29 mouse cellular contexts compared by ENCODE assay signal in the genomic region with DNA sequence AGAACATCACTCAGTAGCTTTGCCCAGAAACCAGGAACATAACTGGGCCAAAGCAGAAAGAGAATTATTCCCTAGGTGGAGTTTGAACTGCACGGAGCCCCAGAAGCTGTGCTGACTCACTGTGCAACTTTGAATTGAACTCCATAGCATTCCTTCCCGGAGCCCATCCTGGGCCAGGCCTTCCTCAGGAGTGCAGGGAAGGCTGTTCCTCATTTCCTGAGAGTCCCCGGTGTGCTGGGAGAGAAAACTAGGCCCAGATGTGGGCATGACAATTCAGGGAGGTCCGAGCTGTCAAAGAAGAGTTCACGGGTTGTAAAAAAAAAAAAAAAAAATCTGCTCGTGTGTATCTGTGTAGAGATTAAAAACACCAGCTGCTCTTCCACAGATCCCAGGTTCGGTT. TPM values are rescaled to one million over a fixed set of nuclear protein-coding genes. Genes with fewer than 3 reads are reported as not detected.
A peak's percentile ranks its signal among the peaks of the same experiment; 100 is the strongest.
DNase-seq lines count a peak whose midpoint lies in the region; ATAC-seq lines count a peak whose summit lies in the region.
"Had no signal": no experiment of that assay in that cellular context is flagged by ENCODE, and none has a peak within 500 bp of the region (broad histone marks: within the 10 kb centered on the region; RNA-seq: fewer than 3 reads in every experiment).

No protein-coding gene starts in this region.

- DNase-seq in forebrain, embryonic 10.5 days (ENCODE audit: extremely low spot score, low spot score) = peak; percentile 25
- peak; percentile 48 for DNase-seq in embryo, embryonic 10 days (ENCODE audit: low spot score)
- DNase-seq in embryonic facial prominence, embryonic 11.5 days (ENCODE audit: low spot score) = peak; percentile 82
- peak; percentile 34 for DNase-seq in limb, embryonic 11.5 days (ENCODE audit: low spot score)
- DNase-seq in urinary bladder, adult 2 months (ENCODE audit: low spot score) = no peak
- DNase-seq in urinary bladder, postnatal 10 days (ENCODE audit: low spot score) = no peak
- DNase-seq in kidney, adult 18-20 months = no peak
- DNase-seq: adrenal gland, postnatal 14 days; cerebellum, adult 11 months; cerebellum, adult 9-11 months; gastrocnemius, adult 2 months; gastrocnemius, postnatal 36 days; heart, adult 18-20 months; heart, postnatal 14 days; kidney, postnatal 25 days; lung, adult 18-20 months; lung, postnatal 4 days; right cerebral cortex, postnatal 25 days; thymus, postnatal 14 days had no signal

- H3K9me3 ChIP-seq in forebrain, embryonic 10.5 days = peaks cover under 1% of the 10 kb centered on the region
- H3K9me3 ChIP-seq in forebrain, embryonic 12.5 days = no peaks in the 10 kb centered on the region
- 0 out of 2 replicates have a peak, but pooled peaks cover under 1% of the 10 kb centered on the region for H3K9me3 ChIP-seq in embryonic facial prominence, embryonic 11.5 days (replicated peaks; ENCODE audit: control insufficient read depth, low read length)
- H3K9me3 ChIP-seq in limb, embryonic 11.5 days (ENCODE audit: control insufficient read depth, low read length) = no peaks in the 10 kb centered on the region
- H3K9me3 ChIP-seq: forebrain, embryonic 15.5 days; G1E; midbrain, embryonic 15.5 days; stomach, embryonic 15.5 days had no signal

- H3K4me3 ChIP-seq in forebrain, embryonic 10.5 days = no peak overlapping the region
- H3K4me3 ChIP-seq in forebrain, embryonic 12.5 days (replicated peaks) = no peak overlapping the region
- no peak overlapping the region for H3K4me3 ChIP-seq in embryonic facial prominence, embryonic 11.5 days (ENCODE audit: low read depth, low read length)
- H3K4me3 ChIP-seq in limb, embryonic 11.5 days (ENCODE audit: low read depth, low read length) = no peak overlapping the region
- H3K4me3 ChIP-seq: forebrain, embryonic 15.5 days; gastrocnemius, adult 2 months; hindbrain, embryonic 13.5 days; liver, embryonic 12.5 days; megakaryocyte, embryonic 14.5 days; midbrain, embryonic 15.5 days; stomach, embryonic 15.5 days had no signal

- no peak overlapping the region for H3K9ac ChIP-seq in forebrain, embryonic 12.5 days
- H3K9ac ChIP-seq in embryonic facial prominence, embryonic 11.5 days (replicated peaks; ENCODE audit: low read length) = no peak overlapping the region
- H3K9ac ChIP-seq in limb, embryonic 11.5 days (ENCODE audit: low read length) = no peak overlapping the region
- H3K9ac ChIP-seq: forebrain, embryonic 15.5 days; hindbrain, embryonic 13.5 days; liver, embryonic 12.5 days; midbrain, embryonic 15.5 days; stomach, embryonic 15.5 days had no signal

- WGBS in forebrain, embryonic 10.5 days = 67% methylated on average over 7 of the region's 7 CpGs
- 77% methylated on average over 7 of the region's 7 CpGs for WGBS in forebrain, embryonic 12.5 days
- 23% methylated on average over 7 of the region's 7 CpGs for WGBS in embryonic facial prominence, embryonic 11.5 days
- 17% methylated on average over 7 of the region's 7 CpGs for WGBS in limb, embryonic 11.5 days

- no peak overlapping the region for H3K4me2 ChIP-seq in forebrain, embryonic 12.5 days
- no peak overlapping the region for H3K4me2 ChIP-seq in embryonic facial prominence, embryonic 11.5 days (ENCODE audit: low read depth, low read length)
- no peak overlapping the region for H3K4me2 ChIP-seq in limb, embryonic 11.5 days (ENCODE audit: low read depth, severe bottlenecking)
- H3K4me2 ChIP-seq: forebrain, embryonic 15.5 days; hindbrain, embryonic 13.5 days; liver, embryonic 12.5 days; midbrain, embryonic 15.5 days; stomach, embryonic 15.5 days had no signal

- H3K36me3 ChIP-seq in forebrain, embryonic 10.5 days (replicated peaks) = no peaks in the 10 kb centered on the region
- H3K36me3 ChIP-seq in forebrain, embryonic 12.5 days (replicated peaks) = no peaks in the 10 kb centered on the region
- no peaks in the 10 kb centered on the region for H3K36me3 ChIP-seq in embryonic facial prominence, embryonic 11.5 days (replicated peaks; ENCODE audit: control insufficient read depth, insufficient read depth, low read depth, low read length)
- no peaks in the 10 kb centered on the region for H3K36me3 ChIP-seq in limb, embryonic 11.5 days (ENCODE audit: control insufficient read depth, insufficient read depth, low read length)
- H3K36me3 ChIP-seq: forebrain, embryonic 15.5 days; G1E; hindbrain, embryonic 13.5 days; liver, embryonic 12.5 days; midbrain, embryonic 15.5 days; stomach, embryonic 15.5 days had no signal

- no peaks in the 10 kb centered on the region for H3K27me3 ChIP-seq in forebrain, embryonic 10.5 days (ENCODE audit: poor library complexity, severe bottlenecking)
- 0 out of 2 replicates have a peak, but pooled peaks cover 3% of the 10 kb centered on the region for H3K27me3 ChIP-seq in forebrain, embryonic 12.5 days
- no peaks in the 10 kb centered on the region for H3K27me3 ChIP-seq in embryonic facial prominence, embryonic 11.5 days (ENCODE audit: control insufficient read depth, insufficient read depth, low read length)
- no peaks in the 10 kb centered on the region for H3K27me3 ChIP-seq in limb, embryonic 11.5 days (ENCODE audit: control insufficient read depth, insufficient read depth, low read length)
- H3K27me3 ChIP-seq: forebrain, embryonic 15.5 days; hindbrain, embryonic 13.5 days; midbrain, embryonic 15.5 days; stomach, embryonic 15.5 days had no signal

- peaks cover 44% of the 10 kb centered on the region for H3K4me1 ChIP-seq in forebrain, embryonic 10.5 days
- H3K4me1 ChIP-seq in forebrain, embryonic 12.5 days = peaks cover 13% of the 10 kb centered on the region; the same call in 1 of the 2 replicates
- peaks cover 6% of the 10 kb centered on the region for H3K4me1 ChIP-seq in embryonic facial prominence, embryonic 11.5 days (ENCODE audit: control insufficient read depth, insufficient read depth, low read length)
- H3K4me1 ChIP-seq in limb, embryonic 11.5 days (ENCODE audit: control insufficient read depth, insufficient read depth, low read length) = peaks cover 24% of the 10 kb centered on the region

- no peak for ATAC-seq in forebrain, embryonic 12.5 days (ENCODE audit: low FRiP score)
- no peak for ATAC-seq in embryonic facial prominence, embryonic 11.5 days (replicated peaks; ENCODE audit: insufficient number of reproducible peaks, low FRiP score, low TSS enrichment, low read depth)
- no peak for ATAC-seq in limb, embryonic 11.5 days (ENCODE audit: insufficient number of reproducible peaks, low FRiP score, low TSS enrichment, low read depth)
- ATAC-seq: forebrain, embryonic 15.5 days; intestine, postnatal 0 days; liver, embryonic 12.5 days; midbrain, embryonic 15.5 days; Patski had no signal

- H3K27ac ChIP-seq in forebrain, embryonic 10.5 days = peak overlapping the region; percentile 48
- H3K27ac ChIP-seq in forebrain, embryonic 12.5 days = no peak overlapping the region
- 0 out of 2 replicates have a peak overlapping the region, but pooled peaks have one; percentile 20 for H3K27ac ChIP-seq in embryonic facial prominence, embryonic 11.5 days (replicated peaks; ENCODE audit: low read depth, low read length)
- no peak overlapping the region for H3K27ac ChIP-seq in limb, embryonic 11.5 days (replicated peaks; ENCODE audit: low read depth, low read length)
- H3K27ac ChIP-seq: forebrain, embryonic 15.5 days; gastrocnemius, adult 2 months; hindbrain, embryonic 13.5 days; liver, embryonic 12.5 days; midbrain, embryonic 15.5 days; stomach, embryonic 15.5 days had no signal

RNA-seq across cellular contexts. Expression of a gene that starts 50.8 kb away (rescaled TPM):
- polyA plus RNA-seq in forebrain, embryonic 10.5 days (2016; fragmentation: Nextera tagmentation; extraction: Ambion mirVana) = 73.0 and 75.0 TPM in 2 replicates
- 94.7 and 96.2 TPM in 2 replicates for polyA plus RNA-seq in forebrain, embryonic 12.5 days (2016; fragmentation: Nextera tagmentation; extraction: Ambion mirVana)
- polyA plus RNA-seq in embryonic facial prominence, embryonic 11.5 days (2014; fragmentation: Nextera tagmentation; extraction: Ambion mirVana) = 92.2 and 92.3 TPM in 2 replicates
- polyA plus RNA-seq in limb, embryonic 11.5 days (2014; fragmentation: Nextera tagmentation; extraction: Ambion mirVana) = 60.3 and 67.0 TPM in 2 replicates
- 64.9 and 79.5 TPM in 2 replicates for polyA plus RNA-seq in urinary bladder, adult 2 months (2012; rRNA removed)

Comparison
In these comparisons a context has a peak if more than half of its experiments do, and no peak if none do; other contexts are left out.
1. H3K27ac ChIP-seq: peak in forebrain, embryonic 10.5 days (single experiment) and embryonic facial prominence, embryonic 11.5 days (single experiment); none in forebrain, embryonic 12.5 days (single experiment) and limb, embryonic 11.5 days (single experiment).
2. DNase-seq: peak in forebrain, embryonic 10.5 days (single experiment), embryo, embryonic 10 days (single experiment), embryonic facial prominence, embryonic 11.5 days (single experiment) and limb, embryonic 11.5 days (single experiment); none in urinary bladder, adult 2 months (single experiment), urinary bladder, postnatal 10 days (single experiment) and kidney, adult 18-20 months (single experiment).